Mouse (Mus musculus) midbrain, postnatal 0 days (tissue): Measurements from ENCODE around the gene Eif4b. TPM values are rescaled to one million over a fixed set of nuclear protein-coding genes. Genes with fewer than 3 reads are reported as not detected.
A peak's percentile ranks its signal among the peaks of the same experiment; 100 is the strongest.

Source experiments
- ATAC-seq: fragments of 200-750 bp; cut with Nextera tagmentation; 2 replicates; pipeline ENCODE4 v1.8.0; 2017; ENCODE audit warnings: moderate number of reproducible peaks, mild to moderate bottlenecking, moderate TSS enrichment, moderate library complexity; ENCODE audit not compliant: low FRiP score
- DNase-seq: peaks from one replicate; pipeline ENCODE4 v3.0.0-alpha.2; 2015; ENCODE audit warnings: low spot score
- H3K27ac ChIP-seq: fragments of 300-500 bp; sonication (generic); 2 replicates; pipeline ENCODE4 v1.5.1; 2014; ENCODE audit warnings: low read depth, mild to moderate bottlenecking, low read length, mixed read lengths
- H3K27me3 ChIP-seq: fragments of 300-500 bp; sonication (generic); 2 replicates; pipeline ENCODE4 v1.6.1; 2014; ENCODE audit warnings: low read length, control low read depth, mixed read lengths; ENCODE audit not compliant: insufficient read depth
- H3K36me3 ChIP-seq: fragments of 300-500 bp; sonication (generic); 2 replicates; pipeline ENCODE4 v1.6.1; 2014; ENCODE audit warnings: low read length, control low read depth, mixed read lengths; ENCODE audit not compliant: insufficient read depth
- H3K4me1 ChIP-seq: fragments of 300-500 bp; sonication (generic); 2 replicates; pipeline ENCODE4 v1.6.1; 2014; ENCODE audit warnings: mild to moderate bottlenecking, control low read depth, antibody characterized with exemption, low read length, mixed read lengths; ENCODE audit not compliant: insufficient read depth
- H3K4me2 ChIP-seq: fragments of 300-500 bp; sonication (generic); 2 replicates; pipeline ENCODE4 v1.6.1; 2014; ENCODE audit warnings: low read depth, mild to moderate bottlenecking, low read length, mixed read lengths; ENCODE audit not compliant: poor library complexity, severe bottlenecking
- H3K4me3 ChIP-seq: fragments of 300-500 bp; sonication (generic); 2 replicates; pipeline ENCODE4 v1.5.1; 2014; ENCODE audit warnings: low read depth, mild to moderate bottlenecking, low read length, moderate library complexity
- H3K9ac ChIP-seq: fragments of 300-500 bp; sonication (generic); replicated peaks from 2 replicates; pipeline ENCODE4 v1.6.1; 2014; ENCODE audit warnings: mild to moderate bottlenecking, low read length, moderate library complexity, mixed read lengths; ENCODE audit not compliant: poor library complexity, severe bottlenecking
- H3K9me3 ChIP-seq: fragments of 300-500 bp; sonication (generic); 2 replicates; pipeline ENCODE4 v1.6.1; 2016; ENCODE audit warnings: low read length, control low read depth
- CTCF ChIP-seq: IDR thresholded peaks from 2 replicates; pipeline ENCODE4 v1.5.1; 2016; ENCODE audit warnings: antibody characterized with exemption, mild to moderate bottlenecking
- WGBS: fragments of 180-500 bp; shearing (Covaris S2); extraction: QIAGEN DNeasy Blood & Tissue Kit; methylation state at CpG from one replicate; pipeline ENCODE4 v1.1.7; 2014; 5-methylcytosine and 5-hydroxymethylcytosine counted together
- polyA plus RNA-seq: library from polyadenylated mRNA; unstranded; fragments of >200 nt; fragmentation: Nextera tagmentation; extraction: Ambion mirVana; gene quantifications from 2 replicates; pipeline ENCODE4 v1.2.1, GENCODE M21; 2015
- total RNA-seq: library from RNA; depleted of rRNA; stranded (reverse); fragments of >200 nt; gene quantifications from 2 replicates; pipeline ENCODE4 v1.2.3, GENCODE M21; 2014

Gene Eif4b
- total and polyA plus RNA-seq, 2 experiments from 2014 or later: 68.2 to 161 TPM

GRCm38 (mm10) chr15:102103371-102103946 lies 29.9 kb downstream of the Eif4b start:
- 11% methylated on average over 14 of the region's 14 CpGs for WGBS
- no peak for TF ChIP-seq CTCF
- ATAC-seq (no peak), DNase-seq (no peak)
- Histone ChIP-seq H3K4me1 (peaks cover 6% of the 10 kb centered on the region; the same call in 1 of the 2 replicates), H3K9me3 (no peaks in the 10 kb centered on the region), H3K9ac (peak overlapping the region; percentile 36; the same call in 1 of the 2 replicates), H3K4me3 (peak overlapping the region; percentile 18; the same call in 1 of the 2 replicates), H3K36me3 (no peaks in the 10 kb centered on the region), H3K27me3 (peaks cover 5% of the 10 kb centered on the region; the same call in 1 of the 2 replicates), H3K27ac (peak overlapping the region; percentile 59; the same call in 1 of the 2 replicates), H3K4me2 (peak overlapping the region; percentile 18)

GRCm38 (mm10) chr15:102103947-102104555 lies 30.5 kb downstream of the Eif4b start:
- WGBS: 33% methylated on average over 12 of the region's 12 CpGs
- no peaks in the 10 kb centered on the region for H3K36me3 ChIP-seq
- peaks cover 5% of the 10 kb centered on the region; the same call in 1 of the 2 replicates for H3K27me3 ChIP-seq
- DNase-seq (no peak), ATAC-seq (no peak)
- no peak overlapping the region for H3K9ac ChIP-seq
- no peaks in the 10 kb centered on the region for H3K9me3 ChIP-seq
- no peak for TF ChIP-seq CTCF
- H3K4me1 ChIP-seq: peaks cover 6% of the 10 kb centered on the region; the same call in 1 of the 2 replicates
- H3K4me2 ChIP-seq: peak overlapping the region; percentile 18
- peak overlapping the region; percentile 59; the same call in 1 of the 2 replicates for H3K27ac ChIP-seq
- H3K4me3 ChIP-seq: peak overlapping the region; percentile 18; the same call in 1 of the 2 replicates

GRCm38 (mm10) chr15:102105360-102105759 lies 31.8 kb downstream of the Eif4b start:
- 57% methylated on average over 5 of the region's 5 CpGs for WGBS
- ATAC-seq (no peak), DNase-seq (no peak)
- no peaks in the 10 kb centered on the region for H3K9me3 ChIP-seq
- no peak overlapping the region for H3K9ac ChIP-seq
- H3K4me2 ChIP-seq: no peak overlapping the region
- H3K4me1 ChIP-seq: no peaks in the 10 kb centered on the region; the same call in 1 of the 2 replicates
- peaks cover 5% of the 10 kb centered on the region; the same call in 1 of the 2 replicates for H3K27me3 ChIP-seq
- H3K4me3 ChIP-seq: no peak overlapping the region
- TF ChIP-seq CTCF: no peak
- H3K27ac ChIP-seq: no peak overlapping the region
- no peaks in the 10 kb centered on the region for H3K36me3 ChIP-seq

GRCm38 (mm10) chr15:102105764-102106730 lies 32.5 kb downstream of the Eif4b start:
- Histone ChIP-seq H3K4me3 (peak overlapping the region; percentile 37; the same call in 1 of the 2 replicates), H3K9me3 (no peaks in the 10 kb centered on the region), H3K27me3 (peaks cover 5% of the 10 kb centered on the region; the same call in 1 of the 2 replicates), H3K36me3 (no peaks in the 10 kb centered on the region), H3K9ac (no peak overlapping the region; the same call in 1 of the 2 replicates), H3K4me2 (peak overlapping the region; percentile 74), H3K4me1 (no peaks in the 10 kb centered on the region; the same call in 1 of the 2 replicates), H3K27ac (no peak overlapping the region)
- ATAC-seq (no peak), DNase-seq (no peak)
- WGBS: 36% methylated on average over 18 of the region's 18 CpGs
- TF ChIP-seq CTCF: peak; percentile 36

- no peaks in the 10 kb centered on the region; the same call in 1 of the 2 replicates for H3K4me1 ChIP-seq
- no peak overlapping the region for H3K27ac ChIP-seq
- DNase-seq (no peak), ATAC-seq (no peak)
- peak overlapping the region; percentile 74 for H3K4me2 ChIP-seq
- no peaks in the 10 kb centered on the region for H3K36me3 ChIP-seq
- H3K9ac ChIP-seq: peak overlapping the region; percentile 50; the same call in 1 of the 2 replicates
- WGBS: 11% methylated on average over 38 of the region's 38 CpGs
- 0 out of 2 replicates have a peak, but pooled peaks have one; percentile 5 for TF ChIP-seq CTCF
- peak overlapping the region; percentile 37 for H3K4me3 ChIP-seq
- H3K27me3 ChIP-seq: peaks cover under 1% of the 10 kb centered on the region; the same call in 1 of the 2 replicates
- H3K9me3 ChIP-seq: no peaks in the 10 kb centered on the region
Observed at GRCm38 (mm10) chr15:102106754-102107456, 33.3 kb downstream of the Eif4b start.
